Mouse (Mus musculus): ENCODE results near the gene Gata3. TPM values are rescaled to one million over a fixed set of nuclear protein-coding genes. Genes with fewer than 3 reads are reported as not detected.

The Gata3 gene
- polyA plus RNA-seq, 1 experiment, result not detected

GRCm38 (mm10) chr2:9890906-9891305 lies 1.1 kb upstream of the Gata3 start:
- Histone ChIP-seq H3K4me1 (ENCODE audit: control insufficient read depth, insufficient read depth, insufficient read length, low read length) (no peaks in the 10 kb centered on the region), H3K27ac (replicated peaks; ENCODE audit: low read depth, low read length) (no peak overlapping the region), H3K4me3 (ENCODE audit: insufficient read depth, low read depth, low read length) (no peak overlapping the region)

GRCm38 (mm10) chr2:9890251-9890650 lies 417 bp upstream of the Gata3 start:
- Histone ChIP-seq H3K4me1 (ENCODE audit: control insufficient read depth, insufficient read depth, insufficient read length, low read length) (no peaks in the 10 kb centered on the region), H3K27ac (replicated peaks; ENCODE audit: low read depth, low read length) (no peak overlapping the region), H3K4me3 (ENCODE audit: insufficient read depth, low read depth, low read length) (no peak overlapping the region)

GRCm38 (mm10) chr2:9888913-9889650 lies 752 bp downstream of the Gata3 start, which contains the start of gene 9230102O04Rik:
Gene 9230102O04Rik, minus strand, starts transcription at chr2:9889540.
- H3K4me3 ChIP-seq (ENCODE audit: insufficient read depth, low read depth, low read length), result no peak within 1 kb of the TSS

GRCm38 (mm10) chr2:9887636-9888035 lies 2.2 kb downstream of the Gata3 start:
- H3K27ac ChIP-seq (replicated peaks; ENCODE audit: low read depth, low read length), result no peak overlapping the region
- H3K4me3 ChIP-seq (ENCODE audit: insufficient read depth, low read depth, low read length), result no peak overlapping the region
- no peaks in the 10 kb centered on the region for H3K4me1 ChIP-seq (ENCODE audit: control insufficient read depth, insufficient read depth, insufficient read length, low read length)

More at GRCm38 (mm10) chr2:9888913-9889650, 752 bp downstream of the Gata3 start, which contains the start of gene 9230102O04Rik:
- Histone ChIP-seq H3K4me1 (ENCODE audit: control insufficient read depth, insufficient read depth, insufficient read length, low read length) (no peaks in the 10 kb centered on the region), H3K27ac (replicated peaks; ENCODE audit: low read depth, low read length) (no peak within 1 kb of the TSS)

- Histone ChIP-seq H3K4me1 (ENCODE audit: control insufficient read depth, insufficient read depth, insufficient read length, low read length) (no peaks in the 10 kb centered on the region), H3K27ac (replicated peaks; ENCODE audit: low read depth, low read length) (no peak overlapping the region), H3K4me3 (ENCODE audit: insufficient read depth, low read depth, low read length) (no peak overlapping the region)
These were observed 2.8 kb downstream of the Gata3 start for GRCm38 (mm10) chr2:9886921-9887610.

GRCm38 (mm10) chr2:9886031-9886430 lies 3.8 kb downstream of the Gata3 start:
- Histone ChIP-seq H3K27ac (replicated peaks; ENCODE audit: low read depth, low read length) (no peak overlapping the region), H3K4me1 (ENCODE audit: control insufficient read depth, insufficient read depth, insufficient read length, low read length) (no peaks in the 10 kb centered on the region), H3K4me3 (ENCODE audit: insufficient read depth, low read depth, low read length) (no peak overlapping the region)

- Histone ChIP-seq H3K4me3 (ENCODE audit: insufficient read depth, low read depth, low read length) (no peak overlapping the region), H3K4me1 (ENCODE audit: control insufficient read depth, insufficient read depth, insufficient read length, low read length) (no peaks in the 10 kb centered on the region), H3K27ac (replicated peaks; ENCODE audit: low read depth, low read length) (no peak overlapping the region)
These were observed 4.5 kb downstream of the Gata3 start for GRCm38 (mm10) chr2:9885217-9885770.

- Histone ChIP-seq H3K27ac (replicated peaks; ENCODE audit: low read depth, low read length) (no peak overlapping the region), H3K4me3 (ENCODE audit: insufficient read depth, low read depth, low read length) (no peak overlapping the region), H3K4me1 (ENCODE audit: control insufficient read depth, insufficient read depth, insufficient read length, low read length) (no peaks in the 10 kb centered on the region)
These were observed 5.2 kb downstream of the Gata3 start for GRCm38 (mm10) chr2:9884533-9885216.

- Histone ChIP-seq H3K4me1 (ENCODE audit: control insufficient read depth, insufficient read depth, insufficient read length, low read length) (no peaks in the 10 kb centered on the region), H3K4me3 (ENCODE audit: insufficient read depth, low read depth, low read length) (peak overlapping the region; percentile 43), H3K27ac (replicated peaks; ENCODE audit: low read depth, low read length) (no peak overlapping the region)
These were observed 5.9 kb downstream of the Gata3 start for GRCm38 (mm10) chr2:9883803-9884532.

GRCm38 (mm10) chr2:9882926-9883802 lies 6.7 kb downstream of the Gata3 start:
- no peaks in the 10 kb centered on the region for H3K4me1 ChIP-seq (ENCODE audit: control insufficient read depth, insufficient read depth, insufficient read length, low read length)
- no peak overlapping the region for H3K27ac ChIP-seq (replicated peaks; ENCODE audit: low read depth, low read length)
- H3K4me3 ChIP-seq (ENCODE audit: insufficient read depth, low read depth, low read length), result peak overlapping the region; percentile 43

GRCm38 (mm10) chr2:9882371-9882925 lies 7.4 kb downstream of the Gata3 start:
- H3K4me3 ChIP-seq (ENCODE audit: insufficient read depth, low read depth, low read length), result peak overlapping the region; percentile 43
- H3K27ac ChIP-seq (replicated peaks; ENCODE audit: low read depth, low read length), result no peak overlapping the region
- peaks cover 4% of the 10 kb centered on the region; the same call in 1 of the 2 replicates for H3K4me1 ChIP-seq (ENCODE audit: control insufficient read depth, insufficient read depth, insufficient read length, low read length)

- Histone ChIP-seq H3K27ac (replicated peaks; ENCODE audit: low read depth, low read length) (no peak overlapping the region), H3K4me3 (ENCODE audit: insufficient read depth, low read depth, low read length) (no peak overlapping the region), H3K4me1 (ENCODE audit: control insufficient read depth, insufficient read depth, insufficient read length, low read length) (peaks cover 4% of the 10 kb centered on the region; the same call in 1 of the 2 replicates)
These were observed 8.2 kb downstream of the Gata3 start for GRCm38 (mm10) chr2:9881611-9882023.

- Histone ChIP-seq H3K4me1 (ENCODE audit: control insufficient read depth, insufficient read depth, insufficient read length, low read length) (peaks cover 4% of the 10 kb centered on the region; the same call in 1 of the 2 replicates), H3K4me3 (ENCODE audit: insufficient read depth, low read depth, low read length) (no peak within 1 kb of the TSS; the same call in 1 of the 2 replicates), H3K27ac (replicated peaks; ENCODE audit: low read depth, low read length) (no peak within 1 kb of the TSS)
These were observed 8.7 kb downstream of the Gata3 start, which contains the start of gene 4930412O13Rik for GRCm38 (mm10) chr2:9881051-9881591. Gene 4930412O13Rik, plus strand, starts transcription at chr2:9881252.

All from brown adipose tissue, adult 24 weeks (tissue).